Mouse (Mus musculus): ENCODE data around the gene Gm49711.

DNA sequence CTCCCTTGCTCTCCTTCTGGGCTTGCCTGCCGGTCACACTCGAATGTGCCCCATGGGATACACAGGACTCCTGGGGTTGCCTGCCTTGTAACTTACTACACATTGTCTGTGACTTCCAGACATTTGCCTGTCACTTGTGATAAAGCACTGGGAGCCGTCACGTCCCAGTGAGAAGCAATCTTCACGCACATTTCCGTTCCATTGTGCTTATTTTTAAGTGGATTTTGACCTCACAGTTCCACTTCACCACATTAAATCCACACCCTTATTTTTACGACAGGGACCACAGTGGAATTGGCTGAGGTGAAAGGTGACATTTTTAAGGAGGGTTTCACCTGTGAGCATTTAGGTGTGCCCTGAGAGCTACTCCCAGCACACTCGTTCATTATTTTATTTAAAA, 21.4 kb upstream of the Gm49711 start:
- TF ChIP-seq MAFK (IDR thresholded peaks at IDR 0.05; ENCODE audit: insufficient read depth, low read depth, low read length) (no peak), HCFC1 (IDR thresholded peaks at IDR 0.05; ENCODE audit: borderline replicate concordance, insufficient read depth, low read length) (no peak), ZNF384 (IDR thresholded peaks at IDR 0.05; ENCODE audit: low read depth, low read length) (no peak), ZC3H11A (IDR thresholded peaks at IDR 0.05; ENCODE audit: borderline replicate concordance, low read depth, low read length) (no peak), CHD2 (IDR thresholded peaks at IDR 0.05; ENCODE audit: low read depth, low read length) (no peak)
